Mouse (Mus musculus): ENCODE measurements around the gene Ldlrad1.
A peak's percentile ranks its signal among the peaks of the same experiment; 100 is the strongest.

Ldlrad1 gene

DNA sequence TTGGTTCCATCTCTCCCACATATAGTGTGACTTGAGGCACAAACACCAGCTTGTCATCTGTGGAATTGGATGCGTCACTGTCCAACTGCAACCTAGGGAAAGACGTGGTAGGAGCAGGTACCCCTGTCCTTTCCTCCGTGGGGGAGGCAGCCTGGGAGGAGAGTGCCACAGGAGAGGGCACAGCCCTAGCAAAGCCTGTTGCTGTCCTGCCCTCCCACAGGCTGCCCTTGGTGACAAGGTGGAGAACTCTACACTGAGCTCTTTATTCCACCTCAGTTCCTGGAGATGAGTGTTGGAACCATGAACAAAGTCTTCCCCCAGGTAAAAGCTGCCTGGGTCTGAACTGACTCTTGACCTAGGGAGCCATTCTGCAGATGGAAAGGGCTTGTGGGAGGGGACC, at the start of gene Ldlrad1:
Gene Ldlrad1 (plus strand): TSS at position 301 of the 400 bp plus-strand sequence.
- no peak for DNase-seq (ENCODE audit: low spot score in 2 of 2)

- DNase-seq (ENCODE audit: low spot score in 2 of 2): no peak
These were observed 48.8 kb upstream of the Ldlrad1 start for GRCm38 (mm10) chr4:107160181-107160580.

- peak in 1 of 2 experiments; percentile 69 for DNase-seq (ENCODE audit: low spot score in 2 of 2)
These were observed 45.6 kb upstream of the Ldlrad1 start for GRCm38 (mm10) chr4:107163341-107163740.

GRCm38 (mm10) chr4:107163756-107164587, 45.0 kb upstream of the Ldlrad1 start:
- peak; percentile 44 to 88 for DNase-seq (ENCODE audit: low spot score in 2 of 2)

GRCm38 (mm10) chr4:107166700-107167099, 42.3 kb upstream of the Ldlrad1 start:
- no peak for DNase-seq (ENCODE audit: low spot score in 2 of 2)

DNA sequence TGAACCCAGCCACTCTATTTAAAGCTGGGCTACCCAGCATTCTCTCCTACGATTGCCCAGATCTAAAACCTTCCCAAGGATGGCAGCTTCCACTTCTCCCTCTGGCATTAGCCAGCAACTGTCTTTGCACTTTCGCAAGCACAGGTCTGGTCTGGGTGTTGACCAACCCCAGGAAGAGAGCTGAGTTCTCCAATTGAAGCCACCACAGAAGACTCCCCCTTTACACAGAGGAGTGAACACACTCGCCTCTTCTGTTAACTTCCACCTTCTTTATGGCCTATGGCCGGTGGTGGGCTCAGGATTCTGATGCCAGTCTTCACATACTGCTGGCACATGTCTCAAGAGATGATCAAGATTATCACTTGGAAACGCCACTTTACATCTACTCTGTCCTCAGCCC, 41.2 kb upstream of the Ldlrad1 start:
- DNase-seq (ENCODE audit: low spot score in 2 of 2): no peak

DNA sequence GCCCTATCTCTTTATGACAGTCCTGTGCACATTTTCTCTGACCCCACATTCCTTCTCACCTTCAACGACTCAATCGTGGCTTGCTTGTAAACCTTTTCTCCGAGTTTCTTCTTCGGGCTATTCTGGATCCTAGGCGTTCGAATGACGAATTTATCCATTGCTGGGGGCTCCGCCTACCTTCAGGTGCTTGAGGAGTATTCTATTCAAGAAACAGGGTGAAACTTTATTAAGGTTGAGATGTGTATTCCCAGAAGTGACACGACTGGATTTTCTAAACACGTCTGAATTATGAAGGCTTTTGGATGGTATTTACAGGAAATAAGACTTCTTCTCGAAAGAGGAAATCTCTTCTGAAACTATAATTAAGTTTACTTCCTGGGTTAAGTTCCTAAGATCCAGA, 31.5 kb upstream of the Ldlrad1 start:
- no peak for DNase-seq (ENCODE audit: low spot score in 2 of 2)

DNA sequence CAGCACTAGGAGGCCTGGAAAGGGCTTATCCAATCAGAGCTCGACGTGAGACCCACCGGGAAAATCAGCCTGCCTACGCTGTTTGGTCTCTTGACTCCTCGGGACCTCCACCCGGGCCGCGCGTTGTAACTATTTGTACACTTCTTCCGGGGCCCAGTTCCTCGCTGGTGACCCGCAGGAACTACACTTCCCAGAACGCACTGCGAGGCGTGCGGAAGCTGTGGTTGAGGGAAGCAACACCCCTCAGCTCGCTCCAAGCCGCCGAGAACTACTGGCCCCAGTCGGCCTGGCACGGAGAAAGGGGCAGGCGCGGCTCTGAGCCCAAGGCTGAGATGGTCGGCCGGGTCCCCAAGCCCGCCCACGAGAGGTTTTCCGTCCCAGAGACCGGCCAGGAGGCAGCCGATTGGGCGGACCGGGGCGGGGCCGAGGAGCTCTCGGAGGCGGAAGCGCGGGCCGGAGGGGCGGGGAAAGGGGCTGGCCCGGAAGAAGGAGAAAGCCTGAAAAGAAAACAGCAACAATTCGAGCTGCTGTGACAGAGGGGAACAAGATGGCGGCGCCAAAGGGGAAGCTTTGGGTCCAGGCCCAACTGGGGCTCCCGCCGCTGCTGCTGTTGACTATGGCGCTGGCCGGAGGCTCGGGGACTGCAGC, 30.7 kb upstream of the Ldlrad1 start, which contains the start of gene Tmem59:
Gene Tmem59 (plus strand): TSS at position 218 of the 648 bp plus-strand sequence.
- DNase-seq (ENCODE audit: low spot score in 2 of 2): peak; percentile 90 to 94

GRCm38 (mm10) chr4:107178830-107179490, 30.0 kb upstream of the Ldlrad1 start, which contains the start of gene Tceanc2:
Gene Tceanc2, minus strand, starts transcription at chr4:107179116.
- peak in 1 of 2 experiments; percentile 31 for DNase-seq (ENCODE audit: low spot score in 2 of 2)

GRCm38 (mm10) chr4:107179561-107179960, 29.4 kb upstream of the Ldlrad1 start:
- DNase-seq (ENCODE audit: low spot score in 2 of 2): no peak

DNA sequence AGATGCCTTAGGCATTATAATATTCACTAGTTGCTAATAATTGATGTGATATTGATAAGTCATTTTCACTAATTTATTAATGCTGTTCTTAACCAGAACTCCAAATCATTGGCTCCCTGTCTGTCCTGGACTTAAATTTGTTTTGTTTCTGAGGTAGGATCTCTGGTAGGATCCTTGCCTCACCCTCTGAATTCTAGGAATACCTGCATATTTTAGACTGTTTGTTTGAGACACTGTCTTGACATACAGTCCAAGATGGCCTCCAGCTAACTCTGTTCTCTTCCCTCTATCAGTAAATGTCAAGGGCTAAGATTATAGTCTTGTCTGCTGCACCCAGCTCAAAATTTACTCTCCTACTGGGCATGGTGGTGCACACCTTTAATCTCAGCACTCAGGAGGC, 28.2 kb upstream of the Ldlrad1 start:
- no peak for DNase-seq (ENCODE audit: low spot score in 2 of 2)

- no peak for DNase-seq (ENCODE audit: low spot score in 2 of 2)
These were observed 27.1 kb upstream of the Ldlrad1 start for GRCm38 (mm10) chr4:107181866-107182265.

DNA sequence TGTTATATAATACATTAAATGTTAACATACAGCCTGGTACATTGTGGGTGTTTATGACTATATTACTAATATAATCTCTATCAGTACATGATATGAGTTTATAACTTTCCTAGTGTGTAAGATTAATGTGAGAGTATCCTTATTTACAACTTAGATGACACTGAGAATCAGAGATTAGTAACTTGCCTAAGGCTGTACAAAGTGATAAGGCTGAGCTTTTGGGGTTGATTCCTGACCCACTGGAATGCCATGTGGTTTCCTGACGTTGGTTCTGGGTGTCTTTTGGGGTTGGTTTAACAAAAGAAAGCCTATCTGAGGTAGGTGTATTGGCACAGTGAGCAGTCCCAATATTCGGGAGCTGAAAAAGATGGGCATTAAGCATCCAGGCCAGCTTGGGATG, 26.2 kb upstream of the Ldlrad1 start:
- DNase-seq (ENCODE audit: low spot score in 2 of 2): no peak

- no peak for DNase-seq (ENCODE audit: low spot score in 2 of 2)
These were observed 25.8 kb upstream of the Ldlrad1 start for GRCm38 (mm10) chr4:107183203-107183602.

DNA sequence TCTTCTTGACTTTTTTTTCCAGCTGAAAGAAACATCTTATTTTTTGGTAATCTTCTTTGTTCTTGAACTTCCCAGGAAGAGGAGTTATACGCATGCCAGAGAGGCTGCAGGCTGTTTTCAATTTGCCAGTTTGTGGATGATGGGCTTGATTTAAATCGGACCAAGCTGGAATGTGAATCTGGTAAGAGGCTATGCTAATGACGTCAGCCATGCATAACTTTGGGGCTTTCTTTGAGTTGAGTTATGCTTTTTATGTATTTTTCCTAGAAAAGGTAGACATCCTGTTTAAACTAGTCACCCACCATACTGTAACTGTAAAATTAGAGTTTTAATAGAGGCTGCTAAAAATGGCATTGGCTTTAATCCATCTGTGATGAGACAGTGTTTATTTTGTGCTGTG, 23.3 kb upstream of the Ldlrad1 start:
- DNase-seq (ENCODE audit: low spot score in 2 of 2): no peak

GRCm38 (mm10) chr4:107193841-107194240, 15.1 kb upstream of the Ldlrad1 start:
- DNase-seq (ENCODE audit: low spot score in 2 of 2): no peak

DNA sequence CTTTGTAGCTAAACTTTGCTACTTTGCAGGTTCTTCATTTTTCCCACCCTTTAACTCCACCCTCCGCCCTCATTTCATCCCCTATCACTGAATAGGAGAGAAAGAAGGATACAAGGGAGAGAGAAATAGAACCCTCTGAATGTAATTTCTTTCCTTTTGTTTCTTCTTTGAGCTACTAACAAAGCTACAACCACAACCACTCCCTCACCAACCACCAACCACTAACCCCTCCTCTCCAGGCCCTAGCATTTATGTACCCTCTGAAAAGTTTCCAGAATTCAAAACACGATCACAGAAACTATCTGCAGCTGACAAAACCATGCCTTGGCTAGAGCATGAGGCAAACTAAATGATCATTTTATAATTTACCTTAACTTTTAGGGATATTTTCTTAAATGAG, 12.5 kb upstream of the Ldlrad1 start:
- no peak for DNase-seq (ENCODE audit: low spot score in 2 of 2)

GRCm38 (mm10) chr4:107198072-107198471, 10.9 kb upstream of the Ldlrad1 start:
- DNase-seq (ENCODE audit: low spot score in 2 of 2): no peak

DNA sequence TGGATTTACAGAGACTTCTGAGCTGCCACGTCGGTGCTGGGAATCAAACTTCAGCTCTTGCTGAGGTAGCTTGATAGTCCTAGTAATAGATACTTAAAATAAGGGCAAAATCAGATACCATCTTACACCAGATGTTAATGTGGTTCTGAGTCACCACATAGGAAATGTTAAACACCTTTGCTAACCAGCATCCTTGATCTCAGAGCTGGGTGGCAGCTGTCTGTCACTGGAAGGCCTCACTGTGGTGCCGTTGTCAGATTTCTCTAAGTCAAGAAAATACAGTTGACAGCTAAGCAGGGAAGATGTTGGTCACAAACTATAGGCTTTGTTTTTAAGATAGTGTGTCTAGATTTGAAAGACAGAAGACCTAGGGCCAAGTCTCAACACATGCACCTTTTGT, 7.2 kb upstream of the Ldlrad1 start:
- DNase-seq (ENCODE audit: low spot score in 2 of 2): no peak

DNA sequence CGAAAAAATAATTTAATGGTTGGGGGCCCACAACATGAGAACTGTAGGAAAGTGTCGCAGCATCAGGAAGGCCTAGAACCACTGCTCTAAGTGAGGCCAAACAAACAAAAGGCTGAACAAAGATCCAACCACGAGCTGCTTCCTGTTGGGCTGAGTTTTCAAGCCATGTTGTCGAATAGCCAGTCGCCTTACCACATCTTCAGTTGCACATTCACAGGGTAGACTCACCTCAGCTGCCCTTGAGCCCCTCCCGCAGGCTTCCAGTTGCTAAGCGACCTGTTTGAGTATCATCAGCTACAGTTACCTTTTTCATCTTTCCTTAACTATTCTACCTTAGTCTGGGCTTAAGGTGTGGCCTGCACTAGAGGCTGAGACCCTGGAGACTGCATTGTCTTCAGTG, 6.0 kb upstream of the Ldlrad1 start:
- DNase-seq (ENCODE audit: low spot score in 2 of 2): no peak

DNA sequence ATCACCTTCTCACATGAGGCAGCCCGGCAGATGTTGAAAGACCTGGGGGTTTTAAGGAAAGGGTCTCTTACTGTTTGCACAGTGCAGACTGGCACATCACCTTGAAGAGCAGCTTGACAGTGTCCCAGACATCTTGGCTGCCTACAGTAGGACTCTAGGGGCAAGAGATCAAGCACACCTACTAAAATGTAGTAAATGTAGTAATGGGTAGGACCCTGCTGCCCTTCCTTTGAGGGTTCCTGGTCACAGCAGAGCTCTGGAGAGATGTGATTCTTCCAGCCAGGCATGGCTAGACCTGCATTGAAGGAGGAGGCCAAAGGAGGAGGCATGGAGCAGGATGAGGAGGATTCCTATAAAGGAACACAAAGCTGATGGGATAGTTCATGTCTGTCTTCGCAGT, 2.0 kb upstream of the Ldlrad1 start:
- DNase-seq (ENCODE audit: low spot score in 2 of 2): no peak

DNA sequence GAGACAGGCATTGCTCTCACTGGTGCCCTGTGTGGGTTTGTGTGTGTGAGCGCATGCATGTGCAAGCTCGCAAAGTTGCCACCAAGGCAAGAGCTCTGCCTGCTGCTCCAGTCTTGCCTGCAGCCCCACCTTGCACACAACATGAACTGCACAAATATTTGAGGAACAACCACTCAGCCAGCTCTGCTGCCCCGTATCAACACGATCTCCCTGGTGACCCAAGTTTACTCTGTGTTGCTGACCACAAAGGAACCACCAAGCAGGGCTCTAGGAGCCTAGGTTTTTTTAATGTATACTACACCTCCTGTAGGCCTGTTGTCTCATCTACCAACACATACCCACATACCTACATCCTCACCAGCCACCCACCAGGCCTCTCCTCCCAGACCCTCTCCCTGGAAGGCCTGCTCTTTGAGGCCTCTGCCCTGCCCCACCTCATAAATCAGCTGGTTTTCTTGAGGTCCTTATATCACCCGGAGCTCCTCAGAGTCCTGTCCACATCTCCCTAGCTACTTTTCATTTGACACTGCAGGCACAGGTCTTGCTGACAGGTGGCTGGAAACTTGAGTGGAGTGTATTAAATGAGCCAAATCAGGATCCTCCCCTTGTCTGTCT, 1.6 kb downstream of the Ldlrad1 start:
- no peak for DNase-seq (ENCODE audit: low spot score in 2 of 2)

All from left cerebral cortex, adult 9 months (tissue).